Mouse (Mus musculus) embryonic fibroblast, embryonic 13.5 days (primary cell): ENCODE results near the gene Celf2. TPM values are rescaled to one million over a fixed set of nuclear protein-coding genes. Genes with fewer than 3 reads are reported as not detected.
A peak's percentile ranks its signal among the peaks of the same experiment; 100 is the strongest.

ENCODE experiments used
- H3K27ac ChIP-seq: 2 replicates; pipeline ENCODE4 v1.5.1; 2012; ENCODE audit warnings: low read length, control low read depth, inconsistent platforms; ENCODE audit not compliant: insufficient read depth
- H3K4me1 ChIP-seq: 2 replicates; pipeline ENCODE4 v1.6.1; 2011; ENCODE audit warnings: low read length; ENCODE audit not compliant: control insufficient read depth, insufficient read depth
- H3K4me3 ChIP-seq: 2 replicates; pipeline ENCODE4 v1.5.1; 2011; ENCODE audit warnings: mild to moderate bottlenecking, control low read depth, low read length; ENCODE audit not compliant: insufficient read depth
- CTCF ChIP-seq: IDR thresholded peaks from 2 replicates; pipeline ENCODE4 v1.5.1; 2011; ENCODE audit warnings: mild to moderate bottlenecking, control low read depth, low read length, moderate library complexity, borderline replicate concordance; ENCODE audit not compliant: insufficient read depth
- POLR2A ChIP-seq: IDR thresholded peaks from 2 replicates; pipeline ENCODE4 v1.6.1; 2011; ENCODE audit warnings: low read depth, mild to moderate bottlenecking, control low read depth, low read length, moderate library complexity
- polyA plus RNA-seq: library from polyadenylated mRNA; stranded (reverse); fragments of >200 nt; gene quantifications from 2 replicates; pipeline ENCODE4 v1.2.4, GENCODE M21; 2011; ENCODE audit warnings: low read depth; ENCODE audit not compliant: missing spikeins, insufficient read length

Gene Celf2
- polyA plus RNA-seq, 1 experiment: 36.6 TPM

DNA sequence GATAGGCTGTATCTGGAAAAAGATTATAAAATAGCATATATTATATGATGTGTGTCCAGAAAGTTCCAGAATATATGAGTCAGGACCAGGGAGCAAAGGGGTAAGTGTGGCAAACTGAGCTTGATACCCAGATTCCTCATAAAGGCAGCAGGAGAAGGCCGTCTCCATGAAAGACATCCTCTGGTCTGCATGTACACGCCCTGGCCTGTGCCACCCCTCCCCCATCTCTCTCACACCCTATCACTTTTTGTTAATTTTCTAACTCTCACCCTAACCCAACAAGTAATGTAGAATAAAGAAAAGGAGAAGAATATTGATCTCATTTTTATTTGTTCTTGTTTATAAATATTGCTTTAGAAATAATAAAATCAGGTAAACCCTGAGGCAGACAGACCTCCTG lies 430.0 kb downstream of the Celf2 start:
- Histone ChIP-seq H3K4me3 (no peak overlapping the region), H3K27ac (no peak overlapping the region), H3K4me1 (no peaks in the 10 kb centered on the region; the same call in 1 of the 2 replicates)
- TF ChIP-seq CTCF: no peak
- TF ChIP-seq POLR2A: no peak

DNA sequence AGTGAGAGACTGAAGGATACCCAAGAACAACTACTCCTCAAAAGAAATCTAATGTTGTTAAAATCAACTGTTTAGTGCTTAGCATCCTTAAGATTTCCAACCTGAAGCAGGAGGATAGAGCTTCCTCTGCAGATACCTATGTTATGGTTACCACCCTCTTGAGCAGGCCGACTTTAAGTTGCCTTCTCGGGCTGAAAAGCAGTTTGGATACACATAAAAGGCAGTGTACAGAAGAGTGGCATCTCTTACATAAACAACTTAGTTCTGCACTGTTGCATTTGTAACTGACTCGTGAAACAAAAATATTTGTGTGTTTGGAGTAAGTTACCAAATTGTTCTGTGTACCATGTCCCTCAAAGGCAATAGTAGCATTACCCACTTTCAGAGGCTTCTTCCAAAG lies 435.6 kb downstream of the Celf2 start:
- Histone ChIP-seq H3K27ac (peak overlapping the region; percentile 99), H3K4me3 (no peak overlapping the region), H3K4me1 (peaks cover 17% of the 10 kb centered on the region)
- TF ChIP-seq POLR2A (no peak), CTCF (no peak)

DNA sequence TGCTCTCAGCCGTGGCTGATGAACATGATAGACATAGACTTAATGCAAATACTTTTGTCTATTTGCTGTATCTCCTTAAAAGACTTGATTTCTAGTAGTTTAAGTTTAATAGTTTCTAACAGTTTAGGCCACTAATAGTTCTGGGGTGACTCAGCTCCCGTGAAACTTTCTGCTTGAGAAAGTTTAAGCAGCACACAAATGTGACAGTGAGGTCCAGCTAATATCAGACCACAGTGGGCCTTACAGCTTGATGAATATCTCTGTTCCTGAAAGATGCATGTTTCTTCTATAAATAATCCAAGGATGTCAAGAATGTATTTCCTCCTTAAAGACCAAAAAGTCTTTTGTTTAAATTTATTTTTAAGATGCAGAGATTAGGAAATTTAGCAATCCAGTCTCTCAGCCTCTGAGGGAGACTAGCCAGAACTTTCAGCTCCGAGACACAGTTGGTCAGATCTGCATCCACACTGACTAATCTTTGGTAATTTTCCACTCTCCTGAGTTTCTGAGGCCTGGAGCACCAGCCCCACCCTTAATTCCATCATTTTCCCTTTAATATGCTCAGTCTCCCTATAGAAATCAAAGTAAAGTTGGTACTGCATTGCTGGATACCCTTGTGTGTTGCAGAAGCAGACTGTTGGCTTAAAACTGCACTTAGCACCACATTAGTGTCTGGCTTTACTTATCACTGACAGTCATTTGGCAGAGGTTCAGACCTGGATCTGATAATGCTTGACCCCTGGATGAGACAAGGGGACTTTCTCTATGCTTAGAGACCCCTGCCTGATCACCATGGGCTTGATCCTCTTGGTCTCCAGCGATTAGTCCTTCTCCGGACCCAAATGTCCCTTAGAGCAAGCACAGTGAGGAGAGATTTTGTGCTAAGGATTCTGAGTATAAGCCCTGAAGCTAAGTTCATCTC lies 436.8 kb downstream of the Celf2 start:
- no peak overlapping the region for H3K4me3 ChIP-seq
- H3K27ac ChIP-seq: peak overlapping the region; percentile 99
- TF ChIP-seq CTCF (no peak), POLR2A (no peak)
- peaks cover 17% of the 10 kb centered on the region for H3K4me1 ChIP-seq

DNA sequence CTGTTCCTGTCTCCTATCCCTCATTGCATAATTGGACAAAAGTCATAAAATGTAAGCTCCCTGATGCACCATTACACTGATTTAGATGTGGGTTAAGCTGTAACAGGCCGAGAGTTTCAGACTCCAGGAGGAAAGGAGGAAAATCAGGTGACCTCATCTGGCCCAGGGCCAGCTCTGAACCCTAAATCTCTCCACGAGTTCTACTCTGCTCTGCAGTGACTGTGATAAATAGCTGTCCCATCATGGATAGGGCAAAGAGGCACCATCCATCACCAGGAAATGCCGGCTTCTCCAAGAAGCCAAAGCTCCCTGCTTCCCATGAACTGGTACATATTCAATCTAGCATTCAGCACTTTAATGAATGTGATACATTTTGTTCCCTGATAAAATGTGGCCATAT lies 439.9 kb downstream of the Celf2 start:
- no peak overlapping the region for H3K4me3 ChIP-seq
- no peak overlapping the region for H3K27ac ChIP-seq
- peaks cover 17% of the 10 kb centered on the region for H3K4me1 ChIP-seq
- no peak for TF ChIP-seq CTCF
- TF ChIP-seq POLR2A: no peak

DNA sequence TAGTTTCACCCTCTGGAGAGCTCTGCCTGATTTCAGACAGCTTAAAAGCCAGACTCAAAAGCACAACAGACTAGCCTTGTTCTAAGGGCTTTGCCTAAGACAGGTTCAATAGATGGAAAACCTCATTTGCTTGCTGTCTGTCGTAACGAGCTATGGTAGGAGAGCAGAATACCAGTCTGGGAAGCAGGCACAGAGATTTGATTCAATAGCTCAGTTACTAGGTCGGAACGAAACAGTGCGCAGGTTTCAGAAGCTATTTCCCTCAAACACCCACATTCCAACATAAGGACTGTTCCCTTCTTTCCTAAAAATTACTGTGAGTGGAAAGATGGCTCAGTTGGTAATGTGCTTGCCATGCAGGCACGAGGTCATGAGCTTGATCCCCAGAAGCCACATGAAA lies 441.1 kb downstream of the Celf2 start:
- no peak for TF ChIP-seq POLR2A
- no peak for TF ChIP-seq CTCF
- Histone ChIP-seq H3K4me1 (peaks cover 11% of the 10 kb centered on the region), H3K4me3 (no peak overlapping the region), H3K27ac (no peak overlapping the region)

- Histone ChIP-seq H3K4me3 (no peak overlapping the region), H3K4me1 (peaks cover 2% of the 10 kb centered on the region; the same call in 1 of the 2 replicates), H3K27ac (no peak overlapping the region)
- TF ChIP-seq CTCF: no peak
- TF ChIP-seq POLR2A: no peak
Observed at GRCm38 (mm10) chr2:7063574-7064192, 445.7 kb downstream of the Celf2 start.

DNA sequence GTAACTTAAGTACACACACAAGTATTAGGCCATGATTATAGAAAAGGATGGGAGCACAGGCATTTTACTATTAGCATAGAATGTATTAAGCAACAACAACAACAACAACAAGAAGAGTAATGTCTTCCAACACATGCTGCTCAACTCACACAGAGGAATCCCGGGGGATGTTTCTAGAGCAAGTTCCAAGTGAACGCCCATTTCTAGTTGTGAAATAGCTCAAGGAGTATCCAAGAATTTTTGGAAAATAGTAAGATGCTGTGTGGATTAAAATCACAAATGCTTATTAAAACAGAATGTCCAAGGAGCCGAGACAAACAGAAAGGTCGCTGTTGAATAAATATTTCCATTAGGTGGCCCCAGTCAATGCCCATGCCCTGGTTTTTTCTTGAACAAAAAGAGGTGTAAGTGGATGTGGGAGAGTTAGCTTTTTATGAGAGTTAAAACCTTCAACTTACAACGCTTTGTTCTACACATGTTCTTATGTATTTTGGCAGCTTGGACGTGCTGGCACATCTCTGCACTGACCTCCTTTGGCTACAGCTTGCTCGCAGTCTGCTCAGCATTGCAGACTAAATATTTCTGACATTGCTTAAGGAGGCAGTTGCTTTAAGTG lies 448.8 kb downstream of the Celf2 start:
- TF ChIP-seq CTCF (no peak), POLR2A (no peak)
- H3K27ac ChIP-seq: no peak overlapping the region

DNA sequence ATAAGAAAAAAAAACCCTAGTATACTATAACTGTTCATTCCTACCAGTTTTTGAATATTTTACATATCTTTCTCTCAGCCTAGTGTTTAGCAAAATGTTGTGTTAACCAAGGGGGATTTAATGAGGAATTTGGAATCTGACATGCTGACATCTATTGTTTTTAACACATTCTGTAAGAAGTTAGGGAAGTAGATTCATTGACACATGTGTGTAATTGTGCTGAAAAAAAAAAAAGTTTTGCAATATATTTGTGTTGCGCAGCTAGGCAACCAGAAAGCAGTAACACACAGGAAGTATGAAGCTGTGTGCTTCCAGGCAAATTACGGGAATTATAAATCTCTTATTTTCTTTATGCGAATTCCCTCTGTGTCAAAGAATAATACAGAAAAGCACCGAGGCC lies 453.0 kb downstream of the Celf2 start:
- H3K27ac ChIP-seq: peak overlapping the region; percentile 69; the same call in 1 of the 2 replicates
- H3K4me3 ChIP-seq: no peak overlapping the region
- TF ChIP-seq CTCF (no peak), POLR2A (no peak)
- H3K4me1 ChIP-seq: no peaks in the 10 kb centered on the region; the same call in 1 of the 2 replicates

More for the DNA sequence above, 448.8 kb downstream of the Celf2 start:
- Histone ChIP-seq H3K4me1 (peaks cover 2% of the 10 kb centered on the region), H3K4me3 (no peak overlapping the region)

DNA sequence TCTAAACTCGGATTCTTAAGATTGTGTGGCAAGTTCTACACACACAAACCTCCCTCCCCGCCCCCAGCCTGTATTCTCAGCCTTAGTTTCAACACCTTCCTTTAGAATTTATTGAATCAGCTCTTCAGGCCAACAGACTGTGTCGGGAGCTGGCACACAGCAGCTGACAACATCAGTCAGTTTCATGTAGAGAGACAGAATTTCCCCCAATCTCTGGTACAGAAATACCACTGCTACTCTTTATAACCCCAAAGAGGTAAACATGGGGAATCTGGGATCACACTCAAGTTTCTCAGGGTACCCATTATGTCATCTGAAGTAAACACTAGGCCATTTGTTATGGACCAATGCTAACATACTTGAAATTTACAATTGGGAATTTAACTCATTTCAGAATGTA lies 453.4 kb downstream of the Celf2 start:
- no peaks in the 10 kb centered on the region; the same call in 1 of the 2 replicates for H3K4me1 ChIP-seq
- H3K27ac ChIP-seq: peak overlapping the region; percentile 60
- no peak for TF ChIP-seq POLR2A
- TF ChIP-seq CTCF: no peak
- H3K4me3 ChIP-seq: no peak overlapping the region
